Mouse (Mus musculus) activated CD4-positive, CD25-positive, alpha-beta regulatory T cell, adult 9 weeks (primary cell): ENCODE results near the gene Olfr9. TPM values are rescaled to one million over a fixed set of nuclear protein-coding genes. Genes with fewer than 3 reads are reported as not detected.

ENCODE experiments used
- polyA plus RNA-seq: library from polyadenylated mRNA; unstranded; fragments of 100-300 nt; shearing (Covaris generic); gene quantifications from one replicate; pipeline ENCODE4 v1.2.1, GENCODE M21; 2017

Gene Olfr9
- polyA plus RNA-seq: not detected

DNA sequence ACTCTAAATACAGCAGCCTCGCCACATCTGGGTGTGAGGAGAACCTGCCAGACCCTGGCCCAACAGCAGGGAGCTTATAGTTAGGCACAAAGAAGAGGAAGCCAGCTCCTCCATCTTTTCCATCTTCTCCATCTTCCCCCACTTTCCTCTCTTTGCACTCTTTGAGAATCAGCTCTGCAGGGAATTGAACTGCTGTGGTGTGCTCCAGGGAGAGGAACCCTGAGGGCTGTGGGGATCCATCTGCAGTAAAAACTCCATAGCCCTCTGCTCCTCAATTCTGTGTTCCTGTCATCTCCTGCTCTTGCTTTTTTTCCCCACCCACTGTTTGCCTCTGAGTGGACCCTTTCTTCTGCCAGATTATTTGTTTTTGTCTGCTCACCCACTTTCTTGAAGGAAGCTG is at the start of gene Olfr9:
Gene Olfr9 (plus strand): TSS at position 301 of the 400 bp plus-strand sequence.

GRCm38 (mm10) chr10:128960590-128961584 is 28.3 kb upstream of the Olfr9 start, which contains the start of gene Mettl7b:
Mettl7b (minus strand) TSS chr10:128960988.

GRCm38 (mm10) chr10:129010288-129010841 is 21.1 kb downstream of the Olfr9 start, which contains the start of gene Olfr763:
Olfr763 (plus strand) TSS chr10:129010791.

DNA sequence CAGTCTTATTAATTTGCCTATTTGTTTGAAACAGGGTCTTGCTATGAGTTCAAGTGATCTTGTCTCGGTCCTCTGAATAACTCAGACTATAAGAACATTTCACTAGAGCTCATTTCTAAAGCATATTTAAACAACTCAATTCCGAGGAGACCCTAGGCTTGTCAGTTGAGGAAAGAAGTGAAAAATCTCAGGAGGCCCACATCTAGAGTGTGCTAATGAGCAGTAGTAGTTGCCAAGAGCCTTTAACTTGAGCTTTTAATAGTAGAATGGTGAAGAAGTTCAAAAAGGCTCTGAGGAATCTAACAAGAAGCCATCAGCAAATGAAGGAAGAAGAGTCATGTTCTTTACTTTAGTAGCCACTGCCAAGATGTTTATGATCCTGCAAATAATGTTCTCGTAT is 50.6 kb downstream of the Olfr9 start, which contains the start of gene Olfr764-ps1:
Gene Olfr764-ps1 (minus strand): TSS at position 101 of the 400 bp plus-strand sequence.

Other genes with a start within 250 kb of the Olfr9 start
- gene Dgka, start 244.6 kb upstream of the Olfr9 start, polyA plus RNA-seq: 715 TPM
- 38.2 TPM for gene Pym1, start 241.5 kb upstream of the Olfr9 start, polyA plus RNA-seq
- not detected for gene Mmp19, start 198.5 kb upstream of the Olfr9 start, polyA plus RNA-seq
- gene Dnajc14, start 185.4 kb upstream of the Olfr9 start, polyA plus RNA-seq: 124 TPM
- 5.1 TPM for gene Tmem198b, start 185.1 kb upstream of the Olfr9 start, polyA plus RNA-seq
- gene Sarnp, start 172.1 kb upstream of the Olfr9 start, polyA plus RNA-seq: 164 TPM
- gene Ormdl2, start 167.8 kb upstream of the Olfr9 start, polyA plus RNA-seq: 77.1 TPM
- gene Gdf11, start 97.7 kb upstream of the Olfr9 start, polyA plus RNA-seq: 0.88 TPM
- gene Cd63, start 88.4 kb upstream of the Olfr9 start, polyA plus RNA-seq: 0.20 TPM
- 13.5 TPM for gene Rdh5, start 66.5 kb upstream of the Olfr9 start, polyA plus RNA-seq
- gene Bloc1s1, start 65.4 kb upstream of the Olfr9 start, polyA plus RNA-seq: 185 TPM
- gene Itga7, start 55.6 kb upstream of the Olfr9 start, polyA plus RNA-seq: 10.1 TPM
- not detected for gene Mettl7b, start 28.4 kb upstream of the Olfr9 start, polyA plus RNA-seq
- not detected for gene Olfr763, start 21.4 kb downstream of the Olfr9 start, polyA plus RNA-seq
- gene Olfr764-ps1, start 50.5 kb downstream of the Olfr9 start, polyA plus RNA-seq: not detected
- gene Olfr765, start 60.6 kb downstream of the Olfr9 start, polyA plus RNA-seq: not detected
- not detected for gene Olfr766-ps1, start 79.5 kb downstream of the Olfr9 start, polyA plus RNA-seq
- gene Olfr767, start 93.5 kb downstream of the Olfr9 start, polyA plus RNA-seq: not detected
- gene Olfr768, start 109.9 kb downstream of the Olfr9 start, polyA plus RNA-seq: not detected
- gene Olfr769, start 128.4 kb downstream of the Olfr9 start, polyA plus RNA-seq: not detected
- not detected for gene Olfr770, start 149.6 kb downstream of the Olfr9 start, polyA plus RNA-seq
- gene Olfr771, start 175.3 kb downstream of the Olfr9 start, polyA plus RNA-seq: not detected
- not detected for gene Olfr772, start 188.5 kb downstream of the Olfr9 start, polyA plus RNA-seq
- gene Olfr773, start 198.0 kb downstream of the Olfr9 start, polyA plus RNA-seq: not detected
- not detected for gene Olfr774, start 246.8 kb downstream of the Olfr9 start, polyA plus RNA-seq